Mouse (Mus musculus) limb, embryonic 10.5 days (tissue): ENCODE results near the gene Wipi2. TPM values are rescaled to one million over a fixed set of nuclear protein-coding genes. Genes with fewer than 3 reads are reported as not detected.
A peak's percentile ranks its signal among the peaks of the same experiment; 100 is the strongest.

Experiments
- DNase-seq: peaks from one replicate; pipeline ENCODE4 v3.0.0-alpha.2; 2017; ENCODE audit warnings: low spot score
- H3K27ac ChIP-seq: fragments of 300-500 bp; sonication (generic); 2 replicates; pipeline ENCODE4 v1.5.1; 2016; ENCODE audit warnings: mild to moderate bottlenecking
- H3K27me3 ChIP-seq: fragments of 300-500 bp; sonication (generic); 2 replicates; pipeline ENCODE4 v1.6.1; 2016; ENCODE audit warnings: low read depth, mild to moderate bottlenecking; ENCODE audit not compliant: poor library complexity, severe bottlenecking
- H3K36me3 ChIP-seq: fragments of 300-500 bp; sonication (generic); 2 replicates; pipeline ENCODE4 v1.6.1; 2016; ENCODE audit warnings: mild to moderate bottlenecking, moderate library complexity
- H3K4me1 ChIP-seq: fragments of 300-500 bp; sonication (generic); 2 replicates; pipeline ENCODE4 v1.6.1; 2016
- H3K4me3 ChIP-seq: fragments of 300-500 bp; sonication (generic); 2 replicates; pipeline ENCODE4 v1.5.1; 2016; ENCODE audit warnings: mild to moderate bottlenecking, moderate library complexity
- H3K9me3 ChIP-seq: fragments of 300-500 bp; sonication (generic); replicated peaks from 2 replicates; pipeline ENCODE4 v1.6.1; 2016; ENCODE audit warnings: mild to moderate bottlenecking
- WGBS: fragments of 180-500 bp; shearing (Covaris S2); methylation state at CpG from one replicate; pipeline ENCODE4 v1.1.7; 2016; 5-methylcytosine and 5-hydroxymethylcytosine counted together
- polyA plus RNA-seq: library from polyadenylated mRNA; unstranded; fragments of >200 nt; fragmentation: Nextera tagmentation; extraction: Ambion mirVana; gene quantifications from 2 replicates; pipeline ENCODE4 v1.2.1, GENCODE M21; 2016

The Wipi2 gene
- polyA plus RNA-seq, 1 experiment from 2014 or later = 71.6 TPM

DNA sequence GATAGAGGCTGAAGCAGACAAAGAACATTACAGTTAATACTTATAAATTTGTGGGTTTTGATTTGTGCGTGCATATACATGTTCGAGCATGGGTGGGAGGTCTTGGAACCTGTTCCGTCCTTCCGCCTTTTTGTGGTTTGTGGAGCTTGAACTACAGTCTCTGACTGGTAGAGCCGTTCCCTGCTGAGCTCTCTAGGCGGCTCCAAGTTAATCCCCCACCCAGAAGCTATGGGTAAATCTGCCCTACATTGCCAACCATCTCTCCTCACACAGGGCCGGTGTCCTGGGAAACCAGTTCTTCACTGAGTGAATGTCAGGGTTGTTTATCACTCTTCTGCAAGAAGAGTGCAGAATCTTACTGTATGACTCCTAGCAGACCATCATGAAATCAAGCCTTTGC lies 20.7 kb downstream of the Wipi2 start:
- no peak for DNase-seq
- Histone ChIP-seq H3K4me1 (peaks cover 11% of the 10 kb centered on the region), H3K27ac (no peak overlapping the region), H3K36me3 (peaks cover 45% of the 10 kb centered on the region), H3K4me3 (no peak overlapping the region), H3K27me3 (no peaks in the 10 kb centered on the region), H3K9me3 (no peaks in the 10 kb centered on the region)
- 89% methylated on average over 7 of the region's 7 CpGs for WGBS

DNA sequence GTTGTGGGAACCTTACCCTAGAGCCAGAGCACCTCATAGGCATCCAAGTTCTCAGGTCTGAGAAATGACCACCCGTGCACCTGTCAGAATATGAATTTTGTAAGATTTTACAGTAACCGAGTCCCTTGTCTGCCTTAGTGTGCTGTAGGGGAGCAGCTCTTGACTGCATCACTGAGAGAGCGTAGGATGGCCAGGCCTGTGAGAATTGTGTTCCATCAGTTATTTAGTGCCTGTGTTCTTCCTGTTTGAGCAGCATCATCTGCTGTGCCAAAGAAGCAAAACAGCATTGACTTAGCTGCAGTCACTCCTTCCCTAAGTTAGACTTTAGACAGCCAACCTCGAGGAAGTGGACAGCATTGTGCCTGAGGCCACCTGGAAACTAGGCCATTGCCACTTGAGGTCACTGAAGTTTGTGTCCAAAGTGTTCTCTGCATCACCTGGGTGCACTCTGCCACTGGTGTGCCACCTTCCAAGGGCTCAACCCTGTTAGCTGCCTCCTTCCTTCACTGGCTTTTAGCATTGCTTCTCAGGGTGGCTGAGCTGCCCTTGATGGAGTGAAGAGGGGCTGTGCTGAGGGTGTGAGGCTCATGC lies 22.1 kb downstream of the Wipi2 start:
- H3K27ac ChIP-seq = peak overlapping the region; percentile 31; the same call in 1 of the 2 replicates

GRCm38 (mm10) chr5:142650390-142650789 lies 22.9 kb downstream of the Wipi2 start:
- Histone ChIP-seq H3K4me3 (no peak overlapping the region), H3K36me3 (peaks cover 36% of the 10 kb centered on the region), H3K4me1 (peaks cover 11% of the 10 kb centered on the region), H3K27ac (no peak overlapping the region), H3K9me3 (no peaks in the 10 kb centered on the region), H3K27me3 (no peaks in the 10 kb centered on the region)
- 75% methylated on average over 3 of the region's 3 CpGs for WGBS
- no peak for DNase-seq

More for the DNA sequence above, 22.1 kb downstream of the Wipi2 start:
- Histone ChIP-seq H3K9me3 (no peaks in the 10 kb centered on the region), H3K27me3 (no peaks in the 10 kb centered on the region), H3K4me1 (peaks cover 11% of the 10 kb centered on the region), H3K36me3 (peaks cover 36% of the 10 kb centered on the region), H3K4me3 (no peak overlapping the region)
- DNase-seq = no peak
- 88% methylated on average over 4 of the region's 4 CpGs for WGBS

DNA sequence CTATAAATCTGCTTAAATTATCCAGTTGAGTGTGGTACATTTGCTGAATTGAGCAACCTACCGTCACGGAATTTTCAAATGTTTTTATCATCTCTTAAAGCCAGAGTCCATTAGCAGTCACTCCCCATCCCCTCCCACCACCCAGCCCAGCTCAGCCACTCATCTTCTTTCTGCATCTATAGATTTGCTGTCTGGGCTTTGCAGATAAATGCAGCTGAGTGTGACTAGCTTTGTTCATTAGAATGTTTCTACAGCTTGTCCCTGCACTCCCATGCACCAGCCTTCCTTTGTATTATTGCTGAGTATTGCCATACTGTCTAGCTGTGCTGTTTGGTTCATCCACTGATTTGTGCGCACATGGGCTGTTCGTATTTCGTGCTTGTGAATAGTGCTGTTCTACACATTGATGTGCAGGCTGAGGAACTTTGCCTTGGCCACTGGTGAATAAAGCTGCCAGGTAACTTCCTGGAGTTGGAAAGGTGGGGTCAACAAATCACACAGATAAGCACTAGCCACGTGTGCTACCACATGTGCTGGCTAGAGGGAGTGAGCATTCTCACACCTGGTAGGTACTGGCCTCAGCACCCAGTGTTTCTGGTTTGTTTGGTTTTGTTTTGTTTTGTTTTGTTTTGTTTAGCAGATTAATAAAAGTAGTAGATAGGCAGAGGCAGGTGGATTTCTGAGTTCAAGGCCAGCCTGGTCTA lies 23.4 kb downstream of the Wipi2 start:
- Histone ChIP-seq H3K27me3 (no peaks in the 10 kb centered on the region), H3K27ac (no peak overlapping the region), H3K9me3 (no peaks in the 10 kb centered on the region), H3K4me1 (peaks cover 11% of the 10 kb centered on the region), H3K36me3 (peaks cover 40% of the 10 kb centered on the region), H3K4me3 (no peak overlapping the region)
- DNase-seq = no peak
- WGBS = 81% methylated on average over 6 of the region's 6 CpGs

DNA sequence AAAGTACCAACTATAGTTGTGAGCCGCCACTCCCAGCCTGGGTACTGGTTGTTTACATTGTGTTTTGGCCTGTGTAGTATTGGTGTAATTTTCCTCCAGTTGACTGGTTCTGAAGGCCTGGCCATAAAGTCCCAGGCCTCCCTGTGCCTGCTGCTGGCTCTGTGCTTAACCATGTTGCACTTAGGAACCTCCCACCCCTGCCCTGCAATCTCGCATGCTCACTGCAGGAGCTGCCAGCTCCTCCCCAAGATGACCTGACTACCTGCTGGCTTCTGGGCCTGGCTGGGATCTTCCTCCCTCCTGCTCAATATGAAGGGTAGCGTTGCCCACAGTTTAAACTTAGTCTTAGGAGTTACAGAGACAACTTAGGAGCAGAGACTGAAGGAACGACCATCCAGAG lies 24.8 kb downstream of the Wipi2 start:
- Histone ChIP-seq H3K9me3 (no peaks in the 10 kb centered on the region), H3K36me3 (peaks cover 45% of the 10 kb centered on the region), H3K4me1 (peaks cover 11% of the 10 kb centered on the region), H3K27me3 (no peaks in the 10 kb centered on the region), H3K27ac (no peak overlapping the region), H3K4me3 (no peak overlapping the region)
- DNase-seq = no peak
- 55% methylated on average over 4 of the region's 4 CpGs for WGBS

DNA sequence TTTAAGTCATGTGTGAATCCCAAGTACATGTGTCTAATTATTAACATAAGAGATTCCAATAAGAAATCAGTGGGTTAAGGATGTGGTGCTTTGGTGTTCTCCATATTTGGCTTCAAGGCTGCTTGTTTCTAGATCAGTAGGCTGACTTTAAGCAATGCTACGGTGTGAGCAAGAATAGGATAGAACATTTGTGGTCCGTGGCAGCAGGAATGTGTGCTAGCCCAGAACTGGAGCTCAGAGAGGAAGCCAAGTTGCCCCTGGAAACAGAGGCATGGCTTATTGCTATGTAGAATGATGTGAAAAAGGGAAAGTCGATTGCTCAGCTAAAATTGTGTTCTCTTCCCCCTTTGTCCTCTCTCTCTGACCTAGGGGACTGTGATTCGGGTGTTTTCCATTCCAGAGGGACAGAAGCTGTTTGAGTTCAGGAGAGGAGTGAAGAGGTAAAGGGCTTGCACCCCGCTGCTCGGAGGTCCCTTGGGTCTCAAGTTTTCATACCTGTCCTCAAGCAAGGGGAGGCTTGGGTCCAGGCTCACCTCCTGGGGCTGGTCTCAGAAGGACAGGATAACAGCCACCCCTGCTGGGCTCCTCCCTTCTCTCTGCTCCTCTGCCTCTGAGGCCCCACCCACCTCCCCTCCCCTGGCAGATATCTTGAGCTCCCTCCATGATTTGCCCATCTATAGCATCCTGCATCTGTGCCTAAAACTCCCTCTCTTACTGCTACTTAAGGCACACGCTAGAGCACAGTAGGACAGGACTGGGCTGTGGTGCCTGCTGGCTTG lies 33.3 kb downstream of the Wipi2 start:
- 91% methylated on average over 7 of the region's 7 CpGs for WGBS
- Histone ChIP-seq H3K27ac (no peak overlapping the region), H3K4me3 (no peak overlapping the region), H3K27me3 (no peaks in the 10 kb centered on the region), H3K4me1 (no peaks in the 10 kb centered on the region), H3K9me3 (no peaks in the 10 kb centered on the region), H3K36me3 (peaks cover 100% of the 10 kb centered on the region)
- DNase-seq = no peak

- 43% methylated on average over 3 of the region's 3 CpGs for WGBS
- no peaks in the 10 kb centered on the region for H3K4me1 ChIP-seq
- peaks cover 90% of the 10 kb centered on the region for H3K36me3 ChIP-seq
Measured at GRCm38 (mm10) chr5:142667921-142668320, 40.4 kb downstream of the Wipi2 start.

DNA sequence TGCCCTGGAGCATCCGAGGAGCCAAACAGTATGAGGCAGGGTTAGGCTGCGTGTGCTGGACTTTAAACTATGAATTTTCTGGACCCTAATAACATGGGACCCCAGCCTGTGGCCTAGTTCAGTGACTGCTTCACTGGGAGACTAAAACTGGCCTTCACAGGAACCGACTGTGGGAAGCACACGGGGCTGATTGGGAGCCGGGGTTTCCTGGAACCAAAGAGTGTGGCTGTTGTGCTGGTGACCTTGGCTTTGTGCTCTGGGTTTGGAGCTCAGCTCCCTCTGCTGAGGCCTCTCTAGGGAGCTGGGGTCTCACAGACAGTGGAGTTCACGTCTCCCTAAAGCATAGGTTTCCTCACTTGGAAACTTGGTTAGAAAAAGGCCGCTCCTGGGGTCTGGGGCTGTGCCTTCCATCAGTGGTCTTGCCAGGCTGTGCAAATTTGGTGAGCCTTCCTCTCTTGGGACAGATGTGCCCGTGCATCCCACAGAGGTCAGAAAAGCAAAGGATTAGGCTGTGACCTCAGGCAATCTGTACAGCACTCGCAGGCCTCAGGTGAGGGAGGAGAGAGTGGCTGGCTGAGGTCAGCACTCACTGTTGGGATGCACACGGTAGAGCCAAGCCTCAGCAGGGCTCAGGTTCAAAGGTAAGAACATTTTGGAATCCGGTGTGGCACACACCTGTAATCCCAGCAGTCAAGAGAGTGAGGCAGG lies 41.2 kb downstream of the Wipi2 start:
- DNase-seq = no peak
- WGBS = 91% methylated on average over 11 of the region's 11 CpGs
- no peak overlapping the region for H3K4me3 ChIP-seq
- H3K9me3 ChIP-seq = no peaks in the 10 kb centered on the region
- no peaks in the 10 kb centered on the region for H3K27me3 ChIP-seq
- no peak overlapping the region for H3K27ac ChIP-seq
- peaks cover 82% of the 10 kb centered on the region for H3K36me3 ChIP-seq
- H3K4me1 ChIP-seq = no peaks in the 10 kb centered on the region

More at GRCm38 (mm10) chr5:142667921-142668320, 40.4 kb downstream of the Wipi2 start:
- Histone ChIP-seq H3K27ac (no peak overlapping the region), H3K4me3 (no peak overlapping the region), H3K27me3 (no peaks in the 10 kb centered on the region), H3K9me3 (no peaks in the 10 kb centered on the region)
- no peak for DNase-seq

GRCm38 (mm10) chr5:142669726-142670125 lies 42.2 kb downstream of the Wipi2 start:
- Histone ChIP-seq H3K27ac (no peak overlapping the region), H3K4me3 (no peak overlapping the region), H3K36me3 (peaks cover 72% of the 10 kb centered on the region), H3K9me3 (no peaks in the 10 kb centered on the region), H3K27me3 (no peaks in the 10 kb centered on the region), H3K4me1 (no peaks in the 10 kb centered on the region)
- no peak for DNase-seq
- WGBS = 85% methylated on average over 7 of the region's 7 CpGs

DNA sequence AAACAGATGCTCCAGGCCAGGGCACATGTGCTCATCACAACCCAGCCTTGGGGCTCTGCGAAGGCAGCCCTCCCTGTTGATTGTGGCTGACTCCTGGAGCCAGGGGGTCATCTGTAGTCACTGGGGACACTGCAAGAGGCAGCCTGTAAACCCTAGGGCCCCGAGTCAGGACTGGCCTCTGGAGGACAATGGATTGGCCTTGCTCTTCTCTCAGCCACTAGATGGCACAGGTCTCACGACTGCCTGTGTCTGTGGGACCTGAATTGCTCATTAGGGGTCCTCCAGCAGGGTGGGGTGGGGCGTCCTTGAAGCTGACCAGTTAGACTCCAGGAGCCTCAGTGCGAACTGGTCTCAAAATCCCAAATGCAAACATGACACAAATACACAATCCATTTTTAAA lies 45.6 kb downstream of the Wipi2 start:
- no peak overlapping the region for H3K4me3 ChIP-seq
- H3K27me3 ChIP-seq = no peaks in the 10 kb centered on the region
- peaks cover 38% of the 10 kb centered on the region for H3K36me3 ChIP-seq
- H3K4me1 ChIP-seq = no peaks in the 10 kb centered on the region
- DNase-seq = no peak
- 29% methylated on average over 5 of the region's 5 CpGs for WGBS
- H3K27ac ChIP-seq = no peak overlapping the region
- no peaks in the 10 kb centered on the region for H3K9me3 ChIP-seq

DNA sequence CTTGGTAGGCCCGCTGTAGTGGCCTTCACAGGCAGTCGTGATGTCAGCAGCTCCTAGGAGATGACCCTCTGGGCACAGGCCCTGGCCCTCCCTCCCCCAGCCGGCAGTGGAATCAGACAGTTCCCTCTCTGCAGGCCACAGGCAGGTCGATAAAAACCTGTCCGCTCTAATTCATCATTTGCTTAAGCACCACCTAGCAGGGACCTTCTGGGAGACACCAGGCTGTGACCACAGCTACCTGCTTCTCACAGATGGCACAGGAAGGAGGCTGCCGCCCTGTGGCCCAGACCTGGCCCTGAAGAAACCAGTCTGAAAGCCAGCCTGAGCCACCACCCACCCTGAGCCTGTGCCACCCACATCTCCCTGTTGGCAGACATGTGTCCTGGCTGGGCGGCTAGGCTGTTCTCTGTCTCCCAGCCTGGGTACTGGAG lies 50.7 kb downstream of the Wipi2 start:
- no peaks in the 10 kb centered on the region for H3K4me1 ChIP-seq
- H3K27ac ChIP-seq = no peak overlapping the region
- WGBS = 73% methylated on average over 7 of the region's 7 CpGs

DNA sequence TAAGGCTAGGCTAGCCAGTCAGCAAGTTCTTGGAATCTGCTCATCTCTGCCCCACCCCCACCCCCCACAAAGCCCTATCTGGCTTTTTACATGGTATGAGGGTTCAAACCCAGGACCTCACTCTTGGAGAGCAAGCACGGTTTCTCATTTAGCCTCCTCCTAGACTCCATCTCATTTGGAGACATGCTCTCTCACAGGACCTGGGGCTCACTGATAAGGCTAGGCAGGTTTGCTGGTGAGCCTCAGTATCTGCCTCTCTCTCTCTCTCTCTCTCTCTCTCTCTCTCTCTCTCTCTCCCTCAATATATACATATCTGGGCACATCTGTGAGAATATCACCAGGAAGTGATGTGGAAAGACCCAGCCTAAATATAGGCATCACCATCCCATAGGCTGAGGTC lies 51.6 kb downstream of the Wipi2 start:
- Histone ChIP-seq H3K36me3 (no peaks in the 10 kb centered on the region), H3K27me3 (no peaks in the 10 kb centered on the region), H3K9me3 (no peaks in the 10 kb centered on the region), H3K4me1 (no peaks in the 10 kb centered on the region), H3K27ac (no peak overlapping the region), H3K4me3 (no peak overlapping the region)
- no peak for DNase-seq
- WGBS = 88% methylated on average over 1 of the region's 1 CpGs

More for the DNA sequence above, 50.7 kb downstream of the Wipi2 start:
- H3K9me3 ChIP-seq = no peaks in the 10 kb centered on the region
- H3K27me3 ChIP-seq = no peaks in the 10 kb centered on the region
- DNase-seq = no peak
- H3K4me3 ChIP-seq = no peak overlapping the region
- H3K36me3 ChIP-seq = no peaks in the 10 kb centered on the region
